Mouse (Mus musculus) mouse embryonic stem cell (cell line): ENCODE results near the gene Zswim4.

ENCODE experiments used
- in situ Hi-C, 2 experiments: fragments of 300-500 bp; cut with MboI; formaldehyde crosslinking; loops; 1 replicate in 1 of 2; 3 replicates in 1 of 2; pipeline ENCODE4 v1.14.3; 2019 to 2020; ENCODE audit warnings: low sequenced_read_pairs in 2 of 2, low pct_unique_long_range_greater_than_20kb in 1 of 2, mixed read lengths in 1 of 2; ENCODE audit not compliant: unreplicated experiment in 1 of 2

Gene Zswim4

DNA sequence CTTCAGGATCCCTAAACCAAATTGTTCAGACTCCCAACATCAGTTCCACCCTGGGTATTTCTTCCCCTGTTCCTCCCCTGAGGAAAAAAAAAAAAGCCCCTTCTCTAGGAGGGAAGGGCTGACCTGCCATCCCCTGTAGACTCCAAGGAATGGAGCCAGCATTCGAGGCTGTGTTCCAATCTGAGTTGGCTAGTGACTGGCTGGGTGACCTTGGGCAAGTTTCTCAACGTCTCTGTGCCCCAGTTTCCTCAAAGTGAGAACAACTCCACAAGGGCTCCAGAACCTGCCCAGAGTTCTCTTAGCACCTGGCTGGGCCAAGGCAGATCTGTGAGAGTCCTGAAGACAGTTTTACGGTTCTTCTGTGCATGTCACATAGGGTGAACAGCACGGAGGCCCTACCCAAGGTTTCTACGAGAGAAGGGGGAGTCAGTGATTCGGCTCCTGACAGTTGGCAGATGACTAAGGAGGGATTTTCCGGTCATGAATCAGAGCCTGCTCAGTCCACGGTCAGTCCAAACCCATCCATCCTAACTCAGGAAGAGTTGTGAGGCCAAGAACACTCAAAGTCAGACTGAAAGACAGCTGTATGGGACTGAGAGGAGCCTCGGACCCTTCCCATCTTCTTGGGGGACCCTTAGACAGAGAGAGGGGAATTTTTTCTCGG, 977 bp downstream of the Zswim4 start:
- in situ Hi-C loops, result no loop called here

DNA sequence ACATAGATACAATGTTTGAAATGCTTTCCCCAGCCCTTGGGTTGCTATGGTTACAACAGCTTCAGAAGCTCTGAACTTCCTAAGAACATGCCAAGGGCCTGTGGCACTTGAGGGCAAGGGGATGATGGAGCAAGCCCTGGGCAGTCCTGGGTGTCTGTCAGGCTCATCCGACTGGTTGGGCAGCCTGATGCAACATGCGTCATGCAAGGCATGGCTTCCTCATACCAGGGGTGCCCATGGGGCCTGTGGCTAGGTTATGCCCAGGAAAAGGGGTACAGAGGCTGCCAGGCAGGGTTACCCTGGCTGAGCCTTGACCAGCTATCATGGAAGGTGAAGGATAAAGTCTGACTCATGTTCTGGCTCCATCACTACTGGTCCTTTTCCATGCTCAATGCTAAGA, 3.8 kb downstream of the Zswim4 start:
- in situ Hi-C loops, result no loop called here

DNA sequence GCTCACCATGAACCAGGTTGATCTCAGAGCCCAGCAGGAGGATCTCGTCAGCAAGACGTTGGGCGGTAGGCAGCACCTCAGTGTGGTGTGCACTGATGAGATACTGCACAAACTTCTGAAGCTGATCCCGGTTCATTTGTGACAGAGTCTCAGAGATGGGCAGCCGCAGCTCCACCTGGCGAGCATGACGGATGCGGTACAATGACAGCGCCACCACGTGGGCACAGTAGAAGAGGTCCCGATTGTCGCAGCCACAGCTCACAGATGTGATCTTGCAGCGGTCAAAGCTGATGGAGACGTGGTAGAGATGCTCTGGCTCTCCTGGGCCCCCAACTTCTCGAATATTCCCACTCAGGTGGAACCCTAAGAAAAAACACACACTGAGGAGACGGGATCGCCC, 6.1 kb downstream of the Zswim4 start:
- in situ Hi-C loops, result no loop called here

DNA sequence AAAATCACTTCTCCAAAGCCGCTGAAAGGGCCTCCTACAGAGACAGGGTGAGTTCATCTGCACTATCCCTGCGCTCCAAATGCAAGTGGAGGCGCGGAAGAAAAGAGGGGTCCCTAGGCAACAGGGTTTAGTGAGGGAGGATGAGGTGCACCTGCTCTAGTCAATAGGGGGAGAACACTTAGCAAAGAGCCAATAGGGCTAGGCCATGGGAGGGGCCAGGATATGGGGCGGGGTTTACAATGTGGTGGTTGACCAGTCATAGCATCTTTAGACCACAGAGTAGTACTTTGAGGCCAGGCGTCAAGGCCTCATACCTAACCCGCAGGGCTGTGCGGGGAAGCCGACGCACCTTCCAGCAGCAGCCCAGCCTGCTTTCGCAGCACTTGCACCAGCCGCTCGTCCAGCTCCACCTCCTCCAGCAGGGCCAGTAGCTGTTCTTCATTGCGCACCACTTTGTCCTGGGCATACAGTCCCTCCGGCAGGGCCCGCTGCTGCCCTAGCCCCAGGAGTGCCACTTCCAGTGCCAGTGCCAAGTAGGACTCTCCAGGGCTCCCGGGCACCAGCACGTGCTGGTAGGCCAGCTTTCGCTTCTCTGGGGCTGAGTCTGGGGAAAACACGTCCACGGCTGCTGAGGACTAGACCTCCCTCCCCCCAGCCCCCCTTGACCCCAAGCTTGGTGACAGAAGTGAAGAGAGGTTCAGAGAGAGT, 13.4 kb downstream of the Zswim4 start:
- in situ Hi-C loops, result no loop called here

DNA sequence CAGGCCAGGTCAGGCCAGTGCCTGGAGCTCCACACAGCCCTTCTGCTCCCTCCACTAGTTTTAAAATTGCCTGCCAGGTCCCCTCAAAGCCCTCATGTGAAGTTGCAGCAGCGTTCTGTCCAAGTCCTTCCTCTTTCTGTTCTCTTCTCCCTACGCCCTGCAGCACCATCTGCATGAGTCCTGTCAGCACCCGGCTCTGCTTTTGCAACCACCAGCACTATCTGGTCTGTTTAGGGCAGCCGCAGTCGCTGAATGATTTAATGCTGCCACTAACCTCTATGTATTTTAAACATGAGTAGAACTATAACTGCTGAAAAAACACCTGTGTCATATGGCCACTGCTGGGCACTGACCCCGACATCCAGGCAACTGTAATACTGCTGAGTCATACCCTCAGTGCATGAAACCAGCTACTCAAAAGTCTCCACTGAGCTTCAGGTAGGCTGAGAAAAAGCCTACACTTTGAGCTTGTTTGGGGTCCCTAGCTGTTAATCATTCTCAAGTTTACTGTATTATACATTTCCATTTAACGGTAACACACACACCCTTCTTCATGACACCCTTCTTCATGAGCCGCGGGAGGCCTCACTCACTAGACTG, 14.2 kb downstream of the Zswim4 start:
- in situ Hi-C loops, result no loop called here

DNA sequence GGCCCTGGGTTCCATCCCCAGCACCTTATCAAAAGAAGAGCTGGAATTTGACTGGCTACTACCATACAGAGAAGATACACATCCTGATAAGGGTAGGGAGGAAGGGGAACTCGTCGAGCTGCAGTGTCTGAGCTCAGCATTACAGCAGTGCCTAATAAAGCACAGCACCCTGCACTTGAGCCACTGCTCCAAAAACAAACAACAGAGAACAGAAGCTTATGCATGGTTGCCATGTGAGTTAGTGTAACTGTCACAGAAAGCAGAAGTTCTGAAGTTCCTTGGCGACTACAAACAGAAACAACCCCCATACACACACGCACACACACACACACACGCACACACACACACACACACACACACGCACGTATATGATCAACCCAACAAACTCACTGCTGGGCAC, 16.8 kb downstream of the Zswim4 start:
- in situ Hi-C loops, result no loop called here

DNA sequence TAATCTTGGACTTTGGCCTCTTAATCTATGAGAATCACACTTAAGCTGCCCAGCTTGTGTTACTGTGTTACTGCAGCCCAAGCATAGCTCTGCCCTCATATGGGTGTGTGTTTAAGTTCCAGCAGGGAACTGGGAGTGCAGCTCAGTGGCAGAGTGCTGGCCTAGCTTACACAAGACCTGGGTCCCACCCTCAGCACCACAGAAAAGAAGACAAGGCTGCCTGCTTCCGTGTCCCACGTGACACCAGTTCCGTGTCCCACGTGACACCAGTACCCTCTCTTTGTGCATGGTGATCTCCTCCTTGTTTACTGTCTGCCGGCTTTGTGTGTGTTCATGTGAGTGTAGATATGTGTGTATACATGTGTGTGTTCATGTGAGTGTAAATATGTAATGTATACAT, 18.7 kb downstream of the Zswim4 start:
- in situ Hi-C loops, result no loop called here

DNA sequence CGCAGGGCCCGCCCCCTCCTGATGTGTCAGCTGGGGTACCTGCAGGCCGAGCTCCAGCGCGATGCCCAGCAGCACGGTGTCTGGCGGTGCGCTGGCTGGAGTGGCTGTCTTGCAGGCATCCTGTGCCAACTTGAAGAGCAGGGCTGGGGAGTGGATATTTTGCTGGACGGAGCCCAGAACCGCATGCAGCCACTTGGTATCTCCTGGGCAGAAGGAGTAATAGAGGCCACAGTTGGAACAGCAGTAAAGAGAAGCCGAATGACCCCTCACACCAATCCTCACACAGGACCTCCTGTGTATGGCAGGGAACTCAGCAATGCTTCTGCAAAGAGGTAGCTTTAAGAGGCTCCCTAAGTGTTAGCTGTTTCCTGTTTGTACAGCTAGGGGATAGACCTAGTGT, 19.6 kb downstream of the Zswim4 start:
- in situ Hi-C loops, result no loop called here

DNA sequence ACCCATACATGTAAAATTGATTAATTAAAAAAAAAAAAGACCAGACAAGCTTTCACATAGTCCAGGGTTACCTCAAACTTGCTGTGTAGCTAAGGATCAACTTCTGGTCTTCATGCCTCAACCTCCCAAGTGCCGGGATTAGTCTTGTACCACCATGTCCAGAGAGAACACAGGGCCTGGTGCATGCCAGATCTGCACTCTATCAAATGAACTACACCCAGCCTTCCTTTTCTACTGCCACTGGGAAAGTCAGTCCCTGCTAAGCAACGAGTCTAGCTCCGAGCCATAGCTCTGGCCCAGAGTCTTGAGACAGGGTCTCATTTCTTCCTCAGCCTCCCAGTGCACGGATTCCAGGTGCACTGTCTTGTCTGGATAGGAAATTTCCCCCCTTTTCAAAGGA, 23.6 kb downstream of the Zswim4 start:
- in situ Hi-C loops, result no loop called here

DNA sequence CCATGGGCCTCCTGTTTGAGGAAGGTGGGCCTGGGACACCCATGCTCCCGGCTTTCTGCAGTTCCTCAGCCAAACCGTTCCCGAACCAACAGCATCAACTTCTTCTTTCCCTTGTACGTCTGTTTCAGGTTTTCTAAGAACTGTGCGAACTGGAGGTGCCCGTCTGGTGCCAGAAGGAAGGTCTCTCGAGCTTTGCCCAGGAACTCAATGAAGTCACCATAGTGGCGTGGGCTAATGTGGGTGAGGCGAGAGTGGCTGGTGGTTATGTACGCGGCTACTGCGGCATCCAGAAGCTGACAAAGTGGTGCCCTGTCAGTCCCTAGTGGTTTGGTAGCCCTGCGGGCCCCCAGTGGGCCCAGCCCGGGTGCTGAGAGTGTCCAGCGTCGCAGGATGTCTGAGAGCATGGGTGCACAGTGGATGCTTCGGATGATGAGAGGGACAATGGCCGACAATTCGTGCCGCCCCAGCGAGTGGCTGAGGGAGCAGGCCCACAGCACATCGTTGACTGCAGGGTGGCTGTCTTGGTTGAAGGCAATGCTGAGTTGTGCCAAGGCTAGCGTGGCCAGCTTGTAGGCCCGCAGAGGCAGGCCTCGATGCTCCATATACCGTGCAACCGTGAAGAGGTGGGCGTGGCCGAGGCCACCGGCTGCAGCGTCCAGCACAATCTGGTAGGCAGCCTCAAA, 24.8 kb downstream of the Zswim4 start:
- in situ Hi-C loops, result no loop called here

DNA sequence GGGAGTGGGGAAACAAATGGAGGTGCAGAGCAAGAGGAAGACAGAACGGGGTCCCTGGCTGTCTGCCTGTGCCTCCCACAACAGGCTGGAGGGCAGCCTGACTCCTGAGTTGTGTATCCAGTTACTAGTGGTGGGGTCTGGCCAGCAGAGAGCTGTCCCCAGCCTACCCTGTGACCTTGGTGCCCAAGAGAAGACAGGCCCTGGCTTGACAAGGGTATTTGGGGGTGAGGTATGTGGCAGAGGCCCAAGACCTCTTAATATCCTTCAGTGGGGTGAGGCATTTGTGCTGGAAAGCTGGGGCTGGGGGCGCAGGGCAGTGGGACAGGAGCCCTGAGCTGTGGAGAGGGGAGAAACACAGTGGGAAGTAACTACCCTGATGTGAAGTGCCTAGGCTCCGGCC, 25.7 kb downstream of the Zswim4 start:
- in situ Hi-C loops, result no loop called here

DNA sequence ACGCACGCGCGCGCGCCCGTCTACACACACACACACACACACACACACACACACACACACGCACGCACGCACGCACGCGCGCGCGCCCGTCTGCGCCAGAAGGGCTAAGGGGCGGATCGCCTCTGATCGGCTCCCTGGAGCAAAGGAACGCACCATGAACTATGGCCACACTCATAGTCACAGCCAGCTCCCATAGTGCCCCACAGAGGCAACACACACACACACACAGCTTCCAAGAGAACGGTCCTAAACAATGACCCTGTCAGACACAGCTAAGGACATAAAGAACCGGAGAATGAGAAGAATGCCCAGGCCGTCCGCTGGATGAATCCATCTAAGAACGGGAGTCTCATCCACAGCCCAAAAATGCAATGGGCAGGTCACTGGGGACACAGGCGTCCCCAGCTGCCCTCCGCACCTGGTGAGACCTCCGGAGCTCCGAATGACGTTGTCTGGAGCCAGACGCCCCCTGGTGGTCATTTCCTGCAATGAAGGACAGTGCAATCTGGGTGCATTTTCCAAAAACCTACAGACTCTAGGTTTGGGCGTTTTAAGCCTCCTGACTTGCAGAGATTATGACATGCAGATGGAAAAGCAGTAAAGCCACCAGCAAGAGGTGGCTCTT, 26.6 kb downstream of the Zswim4 start:
- in situ Hi-C loops, result no loop called here

DNA sequence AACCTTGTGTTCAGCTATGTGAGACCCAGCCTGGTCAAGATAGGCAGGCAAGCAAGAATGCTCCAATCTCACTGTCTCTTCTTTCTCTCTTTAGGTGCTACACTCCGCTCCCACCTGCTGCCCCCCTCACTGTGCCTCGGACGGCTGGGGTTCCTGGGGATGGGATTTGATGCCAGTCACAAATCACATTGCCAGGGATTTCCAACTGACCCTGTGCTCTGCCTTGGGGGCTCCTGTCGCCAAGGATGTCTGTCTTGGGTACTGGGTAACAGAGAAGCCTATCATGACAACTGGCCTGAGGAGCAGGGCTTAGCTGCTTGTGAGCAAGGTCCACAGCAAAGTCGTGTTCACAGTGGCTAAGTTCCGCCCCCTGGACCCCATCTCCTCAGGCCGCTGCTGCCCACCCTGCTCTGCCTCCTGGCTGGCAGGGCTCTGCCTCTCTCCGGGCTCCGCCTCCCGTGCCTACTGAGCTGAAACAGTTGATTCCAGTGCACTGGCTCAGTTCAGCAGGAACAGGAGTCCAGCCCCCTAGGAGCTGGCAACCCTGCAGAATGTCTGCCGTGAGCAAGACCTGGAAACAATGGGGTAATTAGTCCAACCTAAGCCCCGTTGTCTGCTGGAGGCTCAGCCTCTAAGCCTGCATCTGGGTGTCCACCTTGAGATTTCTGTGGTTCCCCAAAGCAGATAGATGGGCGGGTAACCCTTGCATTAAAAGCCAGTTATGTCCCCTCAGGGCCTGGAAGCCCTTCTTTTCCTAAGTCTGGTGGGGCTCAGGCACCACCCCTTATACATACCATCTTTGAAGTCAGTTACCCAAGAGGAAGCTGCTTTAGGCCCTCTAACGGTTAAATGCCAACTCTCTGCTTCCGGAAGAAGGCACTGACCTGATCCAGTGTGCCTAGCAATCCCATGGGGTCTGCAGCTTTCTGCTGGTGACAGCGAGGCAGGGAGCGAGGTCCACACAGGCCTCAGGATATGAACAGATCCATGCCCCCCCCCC, 28.2 kb downstream of the Zswim4 start:
- in situ Hi-C loops, result no loop called here

DNA sequence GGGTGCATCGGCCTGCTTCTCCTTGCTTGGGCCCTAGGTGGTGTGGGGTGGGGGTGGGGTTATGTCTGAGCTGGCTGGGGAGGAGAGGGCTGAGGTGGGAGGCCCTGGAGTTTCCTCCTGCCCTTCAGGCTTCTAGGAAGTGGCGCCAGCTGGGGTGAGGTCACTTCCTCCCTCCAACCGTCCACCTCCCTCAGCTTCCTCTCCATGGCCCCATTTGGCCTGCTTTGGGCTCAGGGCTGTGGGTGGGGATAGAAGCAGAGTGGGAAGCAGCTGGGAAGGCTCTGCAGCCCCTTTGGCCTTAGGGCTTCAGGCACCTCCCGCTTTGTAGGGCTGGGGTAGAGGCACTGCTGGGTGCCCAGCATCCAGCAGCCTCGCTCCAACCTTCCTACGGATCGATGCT, 29.0 kb downstream of the Zswim4 start:
- in situ Hi-C loops, result no loop called here

DNA sequence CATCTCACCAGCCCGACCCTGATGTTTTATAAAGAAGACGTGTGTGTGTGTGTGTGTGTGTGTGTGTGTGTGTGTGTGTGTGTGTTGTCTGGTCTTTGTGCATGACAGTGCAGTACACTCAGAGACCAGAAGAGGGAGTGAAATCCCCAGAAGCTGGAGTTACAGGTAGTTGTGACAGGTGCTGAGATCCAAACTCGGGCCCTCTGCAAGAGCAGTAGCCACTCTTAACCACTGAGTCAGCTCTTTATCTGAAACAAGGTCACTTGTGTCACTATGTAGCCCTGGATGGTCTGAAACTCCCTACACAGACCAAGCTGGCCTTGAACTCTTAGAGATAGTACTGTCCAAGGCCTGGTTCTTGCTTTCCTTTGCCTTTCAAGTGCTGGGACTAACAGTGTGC, 30.2 kb downstream of the Zswim4 start:
- in situ Hi-C loops, result no loop called here

DNA sequence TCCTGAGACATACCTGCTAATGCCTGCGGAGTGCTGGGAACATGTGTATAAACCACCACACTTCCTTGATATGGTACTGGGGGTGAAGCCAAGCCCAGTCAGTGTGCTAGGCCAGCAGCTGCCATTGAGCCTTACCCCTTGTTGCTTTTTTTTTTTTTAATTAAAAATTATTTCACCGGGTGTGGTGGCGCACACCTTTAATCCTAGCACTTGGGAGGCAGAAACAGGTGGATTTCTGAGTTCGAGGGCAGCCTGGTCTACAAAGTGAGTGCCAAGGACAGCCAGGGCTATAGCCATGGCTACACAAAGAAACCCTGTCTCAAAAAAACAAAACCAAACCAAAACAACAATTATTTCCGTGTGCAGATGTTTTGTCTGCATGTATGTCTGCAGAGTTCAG, 31.8 kb downstream of the Zswim4 start:
- in situ Hi-C loops, result no loop called here

DNA sequence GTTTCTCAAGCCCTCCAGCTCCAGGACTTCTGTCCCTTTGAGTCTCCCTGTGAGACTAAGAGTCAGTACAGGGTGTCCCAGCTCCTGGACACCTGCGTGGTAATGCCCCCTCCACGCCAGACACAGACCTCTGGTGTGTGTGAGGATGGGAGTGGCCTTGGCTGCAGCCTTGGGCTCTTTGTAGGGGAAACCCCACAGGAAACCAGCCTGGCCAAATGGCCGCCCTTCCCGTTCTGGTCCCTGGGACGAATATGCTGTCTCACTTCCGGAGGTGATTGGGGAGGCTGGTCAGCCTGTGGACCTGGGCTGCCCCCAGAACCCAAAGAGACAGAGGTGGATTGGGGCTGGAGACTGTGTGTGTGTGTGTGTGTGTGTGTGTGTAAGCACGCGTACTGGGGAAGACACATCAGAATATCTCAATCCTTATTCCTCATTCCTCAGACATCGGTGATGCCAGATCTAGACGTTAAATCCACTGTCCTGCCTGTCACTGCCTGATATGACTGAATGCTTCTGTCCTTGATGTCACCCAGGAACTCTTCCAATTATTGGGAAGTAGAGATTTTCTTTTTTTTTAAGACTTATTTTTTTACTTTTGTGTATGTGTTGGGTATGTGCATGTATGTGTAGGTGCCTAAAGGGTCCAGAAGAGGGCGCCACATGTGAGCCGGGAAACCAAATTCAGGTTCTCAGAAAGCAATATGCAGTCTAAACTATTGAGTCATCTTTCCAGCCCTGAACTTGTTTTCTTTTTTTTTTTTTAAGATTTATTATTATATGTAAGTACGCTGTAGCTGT, 32.7 kb downstream of the Zswim4 start:
- in situ Hi-C loops, result no loop called here
